Mouse (Mus musculus) kidney, postnatal 36 days (tissue): ENCODE measurements at regions not wholly inside any gene's neighbourhood (a gene's known extent, or its start where the extent isn't known, plus 50 kb on each side); places are given as distances from the start of the nearest gene placed in this dataset.

Experiments used
- DNase-seq, 2 experiments: peaks; one replicate each; pipeline ENCODE4 v3.0.0; 2021 to 2022; ENCODE audit warnings: mixed read lengths in 2 of 2

- no peak for DNase-seq
Measured at GRCm38 (mm10) chr6:117012621-117013020, 155.7 kb upstream of the Cxcl12 start.

GRCm38 (mm10) chr6:117015461-117015860 is 152.9 kb upstream of the Cxcl12 start:
- no peak for DNase-seq

GRCm38 (mm10) chr6:117021851-117022250 is 146.5 kb upstream of the Cxcl12 start:
- DNase-seq, result peak; percentile 45 to 51

GRCm38 (mm10) chr6:117032042-117032746 is 136.1 kb upstream of the Cxcl12 start:
- no peak for DNase-seq

GRCm38 (mm10) chr6:117043744-117044143 is 124.6 kb upstream of the Cxcl12 start:
- no peak for DNase-seq

GRCm38 (mm10) chr6:117049459-117050010 is 118.8 kb upstream of the Cxcl12 start:
- DNase-seq, result peak; percentile 5 to 6

GRCm38 (mm10) chr6:117060688-117061087 is 107.6 kb upstream of the Cxcl12 start:
- DNase-seq, result peak; percentile 68

GRCm38 (mm10) chr6:117067541-117068305 is 100.6 kb upstream of the Cxcl12 start:
- DNase-seq, result no peak

- DNase-seq, result peak; percentile 6 to 11
Measured at GRCm38 (mm10) chr6:117071311-117071710, 97.0 kb upstream of the Cxcl12 start.

GRCm38 (mm10) chr6:117071857-117072256 is 96.5 kb upstream of the Cxcl12 start:
- DNase-seq, result no peak

GRCm38 (mm10) chr6:117079500-117079899 is 88.8 kb upstream of the Cxcl12 start:
- DNase-seq, result no peak

- DNase-seq, result peak in 1 of 2 experiments; percentile 72
Measured at GRCm38 (mm10) chr6:117080973-117081372, 87.4 kb upstream of the Cxcl12 start.

- DNase-seq, result no peak
Measured at GRCm38 (mm10) chr6:117084211-117084610, 84.1 kb upstream of the Cxcl12 start.

- DNase-seq, result no peak
Measured at GRCm38 (mm10) chr6:117084833-117085500, 83.4 kb upstream of the Cxcl12 start.

- DNase-seq, result no peak
Measured at GRCm38 (mm10) chr6:117094742-117095141, 73.6 kb upstream of the Cxcl12 start.

GRCm38 (mm10) chr6:117099871-117100270 is 68.5 kb upstream of the Cxcl12 start:
- DNase-seq, result no peak

- no peak for DNase-seq
Measured at GRCm38 (mm10) chr6:117102693-117103092, 65.6 kb upstream of the Cxcl12 start.

GRCm38 (mm10) chr6:117104047-117104446 is 64.3 kb upstream of the Cxcl12 start:
- no peak for DNase-seq

GRCm38 (mm10) chr6:117104463-117104862 is 63.9 kb upstream of the Cxcl12 start:
- DNase-seq, result no peak

GRCm38 (mm10) chr6:117105182-117105589 is 63.1 kb upstream of the Cxcl12 start:
- DNase-seq, result peak in 1 of 2 experiments; percentile 16

GRCm38 (mm10) chr6:117110291-117110690 is 58.0 kb upstream of the Cxcl12 start:
- DNase-seq, result no peak

- DNase-seq, result no peak
Measured at GRCm38 (mm10) chr6:117114859-117115258, 53.5 kb upstream of the Cxcl12 start.

GRCm38 (mm10) chr6:117118081-117118480 is 50.3 kb upstream of the Cxcl12 start:
- no peak for DNase-seq
